Comparison of ENCODE assay signal across 9 mouse cellular contexts in the genomic region with DNA sequence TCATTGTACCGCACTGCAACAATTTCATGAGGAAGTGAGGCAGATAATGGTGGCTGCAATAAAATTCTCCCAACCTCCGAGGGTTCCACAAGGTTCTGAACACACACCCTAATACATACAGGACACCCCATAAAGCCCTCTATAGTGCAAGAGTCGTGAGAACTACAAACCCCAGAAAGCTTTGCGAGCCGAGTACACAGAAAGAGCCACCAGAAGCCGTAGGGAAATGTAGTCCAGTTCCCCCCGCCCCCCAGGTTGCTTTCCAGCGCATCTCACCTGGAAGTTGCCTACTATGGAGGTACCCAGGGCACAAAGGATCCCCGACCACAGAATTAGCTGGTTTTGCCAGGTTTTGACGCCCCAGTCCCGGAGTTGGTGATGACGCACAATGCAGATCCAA. TPM values are rescaled to one million over a fixed set of nuclear protein-coding genes. Genes with fewer than 3 reads are reported as not detected.
DNase-seq lines count a peak whose midpoint lies in the region; ATAC-seq and TF ChIP-seq lines count a peak whose summit lies in the region.
"Had no signal": no experiment of that assay in that cellular context is flagged by ENCODE, and none has a peak within 500 bp of the region (broad histone marks: within the 10 kb centered on the region; RNA-seq: fewer than 3 reads in every experiment).

No protein-coding gene starts in this region.

- TF ChIP-seq POLR2A in heart, adult 2 months (IDR thresholded peaks at IDR 0.05; ENCODE audit: insufficient read depth, low read depth, low read length) = no peak
- TF ChIP-seq POLR2A in brain, embryonic 14.5 days (IDR thresholded peaks at IDR 0.05; ENCODE audit: borderline replicate concordance, extremely low read depth, insufficient read depth, insufficient read length, poor library complexity, severe bottlenecking) = no peak

- H3K9me3 ChIP-seq in heart, embryonic 10.5 days = no peaks in the 10 kb centered on the region
- no peaks in the 10 kb centered on the region for H3K9me3 ChIP-seq in heart, embryonic 12.5 days (replicated peaks)

- no peak for TF ChIP-seq CTCF in heart, adult 2 months (IDR thresholded peaks at IDR 0.05)
- TF ChIP-seq CTCF in brain, embryonic 14.5 days (IDR thresholded peaks at IDR 0.05; ENCODE audit: borderline replicate concordance, extremely low read depth, insufficient read depth, insufficient read length) = no peak

- no peak for DNase-seq in heart, embryonic 10.5 days (ENCODE audit: low spot score)
- no peak for DNase-seq in heart, adult 2 months
- peak; percentile 46 for DNase-seq in brain, embryonic 14.5 days (ENCODE audit: low read depth)
- DNase-seq in layer of hippocampus, adult 9-11 months = peak; percentile 64
- peak; percentile 67 for DNase-seq in lung, postnatal 36 days
- peak; percentile 40 for DNase-seq in right cerebral cortex, postnatal 4 days
- DNase-seq in gastrocnemius, postnatal 25 days = no peak

- peak overlapping the region; percentile 58 for H3K4me2 ChIP-seq in heart, embryonic 12.5 days

- intact Hi-C loops in heart, adult 2 months (cut with DNase I) = no loop called here

- no peaks in the 10 kb centered on the region for H3K79me2 ChIP-seq in heart, adult 2 months (replicated peaks; ENCODE audit: control insufficient read depth, insufficient read depth, low read length)

- H3K36me3 ChIP-seq in heart, embryonic 10.5 days = no peaks in the 10 kb centered on the region
- H3K36me3 ChIP-seq in heart, adult 2 months (ENCODE audit: control insufficient read depth, insufficient read depth, low read length) = no peaks in the 10 kb centered on the region
- no peaks in the 10 kb centered on the region for H3K36me3 ChIP-seq in heart, embryonic 12.5 days

- H3K4me3 ChIP-seq in heart, embryonic 10.5 days = peak overlapping the region; percentile 43
- no peak overlapping the region for H3K4me3 ChIP-seq in heart, adult 2 months
- H3K4me3 ChIP-seq in heart, embryonic 12.5 days = peak overlapping the region; percentile 17

- no peaks in the 10 kb centered on the region for H3K4me1 ChIP-seq in heart, embryonic 10.5 days
- H3K4me1 ChIP-seq in heart, adult 2 months (ENCODE audit: control insufficient read depth, insufficient read depth, low read length) = no peaks in the 10 kb centered on the region
- H3K4me1 ChIP-seq in heart, embryonic 12.5 days (replicated peaks) = no peaks in the 10 kb centered on the region

- H3K27me3 ChIP-seq in heart, embryonic 10.5 days (ENCODE audit: insufficient read depth, poor library complexity, severe bottlenecking) = peaks cover 5% of the 10 kb centered on the region; the same call in 1 of the 2 replicates
- no peaks in the 10 kb centered on the region; the same call in 1 of the 2 replicates for H3K27me3 ChIP-seq in heart, adult 2 months (ENCODE audit: control insufficient read depth, insufficient read depth, low read length)
- H3K27me3 ChIP-seq in heart, embryonic 12.5 days (replicated peaks) = 0 out of 2 replicates have a peak, but pooled peaks cover 6% of the 10 kb centered on the region

- no peak overlapping the region for H3K27ac ChIP-seq in heart, embryonic 10.5 days
- no peak overlapping the region for H3K27ac ChIP-seq in heart, adult 2 months
- H3K27ac ChIP-seq in heart, embryonic 12.5 days (ENCODE audit: poor library complexity, severe bottlenecking) = no peak overlapping the region

- no peak for TF ChIP-seq EP300 in heart, adult 2 months (IDR thresholded peaks at IDR 0.05; ENCODE audit: insufficient read depth, low read depth, low read length)

- 36% methylated on average over 12 of the region's 12 CpGs for WGBS in heart, embryonic 10.5 days
- WGBS in heart, adult 2 months = 33% methylated on average over 12 of the region's 12 CpGs
- 31% methylated on average over 12 of the region's 12 CpGs for WGBS in heart, embryonic 12.5 days

- no peak for ATAC-seq in heart, embryonic 12.5 days (ENCODE audit: insufficient number of reproducible peaks, low FRiP score)

- no peak overlapping the region; the same call in 1 of the 2 replicates for H3K9ac ChIP-seq in heart, adult 2 months (ENCODE audit: low read depth, low read length)
- H3K9ac ChIP-seq in heart, embryonic 12.5 days = no peak overlapping the region

RNA-seq across cellular contexts. Expression of a gene that starts 1.5 kb away (rescaled TPM):
- not detected in 2 replicates for polyA plus RNA-seq in heart, embryonic 10.5 days (2016; fragmentation: Nextera tagmentation; extraction: Ambion mirVana)
- not detected for total RNA-seq in heart, adult 2 months (2021)
- polyA plus RNA-seq in heart, adult 2 months (2012; rRNA removed) = 0.16 and 0.59 TPM in 2 replicates
- 0.03 and 0.05 TPM in 2 replicates for polyA plus RNA-seq in brain, embryonic 14.5 days (2012; rRNA removed)
- polyA plus RNA-seq in heart, embryonic 12.5 days (2016; fragmentation: Nextera tagmentation; extraction: Ambion mirVana) = 0.08 TPM in 1 of 2 replicates, not detected in the other
- total RNA-seq in gastrocnemius, postnatal 25 days (2021) = under 1 TPM in 1 of 2 experiments, not detected in 1; 0.23 TPM
- total RNA-seq: layer of hippocampus, postnatal 10 days had no signal

RNA-seq across cellular contexts. Expression of a gene that starts 16.4 kb away (rescaled TPM):
- polyA plus RNA-seq in heart, embryonic 10.5 days (2016; fragmentation: Nextera tagmentation; extraction: Ambion mirVana) = 76.1 and 77.6 TPM in 2 replicates
- total RNA-seq in heart, adult 2 months (2021) = 10 to 100 TPM in 1 of 2 experiments, 1 to 10 TPM in 1; 8.5 to 11.2 TPM
- polyA plus RNA-seq in heart, adult 2 months (2012; rRNA removed) = 36.4 and 38.5 TPM in 2 replicates
- polyA plus RNA-seq in brain, embryonic 14.5 days (2012; rRNA removed) = 197 and 214 TPM in 2 replicates
- polyA plus RNA-seq in heart, embryonic 12.5 days (2016; fragmentation: Nextera tagmentation; extraction: Ambion mirVana) = 60.7 and 65.0 TPM in 2 replicates
- total RNA-seq in gastrocnemius, postnatal 25 days (2021) = 10 to 100 TPM; 10.7 to 12.3 TPM

RNA-seq across cellular contexts. Expression of a gene that starts 29.4 kb away (rescaled TPM):
- polyA plus RNA-seq in heart, embryonic 10.5 days (2016; fragmentation: Nextera tagmentation; extraction: Ambion mirVana) = 37.6 and 42.2 TPM in 2 replicates
- total RNA-seq in heart, adult 2 months (2021) = 1 to 10 TPM; 1.7 to 3.5 TPM
- polyA plus RNA-seq in heart, adult 2 months (2012; rRNA removed) = 7.7 and 8.6 TPM in 2 replicates
- 26.2 and 27.5 TPM in 2 replicates for polyA plus RNA-seq in brain, embryonic 14.5 days (2012; rRNA removed)
- 41.0 and 44.4 TPM in 2 replicates for polyA plus RNA-seq in heart, embryonic 12.5 days (2016; fragmentation: Nextera tagmentation; extraction: Ambion mirVana)
- total RNA-seq in gastrocnemius, postnatal 25 days (2021) = 1 to 10 TPM; 1.4 to 2.2 TPM

RNA-seq across cellular contexts. Expression of a gene that starts 33.1 kb away (rescaled TPM):
- polyA plus RNA-seq in heart, embryonic 10.5 days (2016; fragmentation: Nextera tagmentation; extraction: Ambion mirVana) = 0.89 and 1.0 TPM in 2 replicates
- total RNA-seq in heart, adult 2 months (2021) = 1 to 10 TPM in 1 of 2 experiments, under 1 TPM in 1; 0.89 to 1.5 TPM
- 1.7 and 2.2 TPM in 2 replicates for polyA plus RNA-seq in heart, adult 2 months (2012; rRNA removed)
- 137 and 161 TPM in 2 replicates for polyA plus RNA-seq in brain, embryonic 14.5 days (2012; rRNA removed)
- 1.0 and 1.7 TPM in 2 replicates for polyA plus RNA-seq in heart, embryonic 12.5 days (2016; fragmentation: Nextera tagmentation; extraction: Ambion mirVana)
- total RNA-seq in gastrocnemius, postnatal 25 days (2021) = 1 to 10 TPM; 1.4 to 1.7 TPM

RNA-seq across cellular contexts. Expression of a gene that starts 38.6 kb away (rescaled TPM):
- polyA plus RNA-seq in heart, embryonic 10.5 days (2016; fragmentation: Nextera tagmentation; extraction: Ambion mirVana) = 105 and 118 TPM in 2 replicates
- 10 to 100 TPM; 31.9 to 35.0 TPM for total RNA-seq in heart, adult 2 months (2021)
- 27.0 and 29.7 TPM in 2 replicates for polyA plus RNA-seq in heart, adult 2 months (2012; rRNA removed)
- polyA plus RNA-seq in brain, embryonic 14.5 days (2012; rRNA removed) = 93.3 and 97.3 TPM in 2 replicates
- 78.2 and 84.7 TPM in 2 replicates for polyA plus RNA-seq in heart, embryonic 12.5 days (2016; fragmentation: Nextera tagmentation; extraction: Ambion mirVana)
- total RNA-seq in gastrocnemius, postnatal 25 days (2021) = 10 to 100 TPM; 21.8 to 23.1 TPM

Comparison
In these comparisons a context has a peak if more than half of its experiments do, and no peak if none do; other contexts are left out.
1. DNase-seq: peak in brain, embryonic 14.5 days (single experiment), layer of hippocampus, adult 9-11 months (single experiment), lung, postnatal 36 days (single experiment) and right cerebral cortex, postnatal 4 days (single experiment); none in heart, embryonic 10.5 days (single experiment), heart, adult 2 months (0 of 2) and gastrocnemius, postnatal 25 days (single experiment).